Mouse (Mus musculus) heart, adult 18-20 months (tissue): ENCODE measurements around the gene Rbm39. TPM values are rescaled to one million over a fixed set of nuclear protein-coding genes. Genes with fewer than 3 reads are reported as not detected.
A peak's percentile ranks its signal among the peaks of the same experiment; 100 is the strongest.

Experiments
- DNase-seq, 2 experiments: peaks; one replicate each; pipeline ENCODE4 v3.0.0; 2021 to 2022; ENCODE audit warnings: mixed read lengths in 1 of 2
- total RNA-seq, 2 experiments: library from RNA; stranded (reverse); gene quantifications; 2 replicates each; pipeline ENCODE4 v1.2.3; 2021

The Rbm39 gene
- total RNA-seq, 2 experiments from 2014 or later: 143 to 154 TPM

DNA sequence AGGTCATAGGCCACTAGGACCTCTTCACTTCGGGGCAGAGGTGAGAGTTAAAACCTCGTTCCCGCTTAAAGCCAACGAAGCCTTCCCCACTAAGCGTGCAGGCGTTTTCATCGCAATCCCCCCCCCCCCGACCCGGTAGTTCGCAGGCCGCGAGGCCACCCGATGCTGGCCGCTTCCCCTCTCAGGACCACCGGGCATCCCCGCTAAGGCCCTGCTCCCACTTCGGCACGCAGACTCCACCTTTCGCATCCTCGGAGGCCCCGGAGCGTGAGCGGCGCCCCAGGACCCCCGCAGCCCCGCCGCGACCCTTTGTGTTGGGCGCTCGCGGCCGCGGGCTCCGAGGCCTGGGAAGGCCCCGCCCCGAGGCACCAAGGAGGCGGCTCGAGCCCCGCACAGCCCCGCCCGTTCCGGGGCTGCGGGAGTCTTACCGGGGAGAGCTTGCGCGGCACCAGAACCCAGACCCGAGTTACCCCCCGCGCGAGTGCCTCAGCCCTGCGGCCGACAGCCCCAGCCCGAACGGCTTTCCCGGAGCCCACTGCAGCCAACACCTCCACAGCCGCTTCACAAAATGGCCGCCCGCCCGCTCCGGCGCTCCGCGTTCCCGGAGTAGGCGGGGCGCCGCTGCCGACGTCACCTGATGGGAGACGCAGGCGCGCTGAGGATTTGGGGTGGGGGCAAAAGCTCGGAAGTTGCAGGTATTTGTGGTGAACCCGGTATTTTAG, 68.5 kb downstream of the Rbm39 start, which contains the start of the genes Cpne1 and Rbm12:
Gene Cpne1 (minus strand): TSS at position 608 of the 722 bp plus-strand sequence.
Gene Rbm12 (minus strand): TSS at position 621 of the 722 bp plus-strand sequence.
- peak; percentile 92 to 95 for DNase-seq

- peak; percentile 5 to 33 for DNase-seq
Observed at GRCm38 (mm10) chr2:156110627-156111357, 69.2 kb downstream of the Rbm39 start.

Other genes with a start within 250 kb of the Rbm39 start
- gene Uqcc1, start 249.9 kb downstream of the Rbm39 start, total RNA-seq: 100 to 1,000 TPM; 279 to 347 TPM
- gene Gm15557, start 239.5 kb downstream of the Rbm39 start, total RNA-seq: not detected
- gene Gdf5, start 234.9 kb downstream of the Rbm39 start, total RNA-seq: under 1 TPM in 1 of 2 experiments, not detected in 1; 0.13 TPM
- gene Cep250, start 223.8 kb downstream of the Rbm39 start, total RNA-seq: 1 to 10 TPM; 4.5 to 4.8 TPM
- gene 6430550D23Rik, start 172.3 kb downstream of the Rbm39 start, total RNA-seq: under 1 TPM in 1 of 2 experiments, not detected in 1; 0.25 TPM
- 10 to 100 TPM; 56.9 to 65.5 TPM for gene Ergic3, start 172.2 kb downstream of the Rbm39 start, total RNA-seq
- gene Fer1l4, start 127.3 kb downstream of the Rbm39 start, total RNA-seq: not detected
- gene Spag4, start 115.1 kb downstream of the Rbm39 start, total RNA-seq: 1 to 10 TPM; 1.5 to 2.1 TPM
- 10 to 100 TPM; 11.2 to 12.1 TPM for gene Cpne1, start 68.3 kb downstream of the Rbm39 start, total RNA-seq
- 10 to 100 TPM; 11.3 to 12.3 TPM for gene Rbm12, start 68.3 kb downstream of the Rbm39 start, total RNA-seq
- gene Gm28036, start 53.1 kb downstream of the Rbm39 start, total RNA-seq: 10 to 100 TPM in 1 of 2 experiments, 1 to 10 TPM in 1; 6.5 to 12.3 TPM
- gene Romo1, start 36.2 kb downstream of the Rbm39 start, total RNA-seq: 100 to 1,000 TPM; 383 to 389 TPM
- 10 to 100 TPM; 93.7 to 97.1 TPM for gene Nfs1, start 36.1 kb downstream of the Rbm39 start, total RNA-seq
- 10 to 100 TPM; 22.8 to 24.8 TPM for gene Phf20, start 16.2 kb upstream of the Rbm39 start, total RNA-seq
- under 1 TPM; 0.62 to 0.69 TPM for gene Cnbd2, start 132.1 kb upstream of the Rbm39 start, total RNA-seq
- 10 to 100 TPM; 80.0 to 86.3 TPM for gene Scand1, start 132.5 kb upstream of the Rbm39 start, total RNA-seq
- gene Epb41l1, start 240.7 kb upstream of the Rbm39 start, total RNA-seq: 10 to 100 TPM in 1 of 2 experiments, 1 to 10 TPM in 1; 7.5 to 10.5 TPM